Mouse (Mus musculus) ES-Bruce4 (cell line): ENCODE results near the gene Cux1. TPM values are rescaled to one million over a fixed set of nuclear protein-coding genes. Genes with fewer than 3 reads are reported as not detected.

Experiments used
- H3K27ac ChIP-seq: 2 replicates; pipeline ENCODE4 v1.5.1; 2012; ENCODE audit warnings: low read length, inconsistent platforms; ENCODE audit not compliant: insufficient read depth
- H3K27me3 ChIP-seq: 2 replicates; pipeline ENCODE4 v1.6.1; 2012; ENCODE audit warnings: mild to moderate bottlenecking, low read length, inconsistent platforms; ENCODE audit not compliant: control insufficient read depth, poor library complexity, insufficient read depth, severe bottlenecking
- H3K36me3 ChIP-seq: 2 replicates; pipeline ENCODE4 v1.6.1; 2012; ENCODE audit warnings: inconsistent platforms, mild to moderate bottlenecking, low read length, moderate library complexity; ENCODE audit not compliant: control insufficient read depth, poor library complexity, insufficient read depth, severe bottlenecking
- H3K4me1 ChIP-seq: one replicate; pipeline ENCODE4 v1.8.1; 2011; ENCODE audit warnings: low read length; ENCODE audit not compliant: control insufficient read depth, insufficient read depth
- H3K4me3 ChIP-seq: 2 replicates; pipeline ENCODE4 v1.5.1; 2011; ENCODE audit warnings: low read depth, mild to moderate bottlenecking, low read length
- H3K9ac ChIP-seq: 2 replicates; pipeline ENCODE4 v1.6.1; 2012; ENCODE audit warnings: low read depth, mild to moderate bottlenecking, inconsistent platforms; ENCODE audit not compliant: poor library complexity, severe bottlenecking
- H3K9me3 ChIP-seq: replicated peaks from 2 replicates; pipeline ENCODE4 v1.6.1; 2012; ENCODE audit warnings: mild to moderate bottlenecking, low read length, inconsistent platforms; ENCODE audit not compliant: control insufficient read depth, poor library complexity, insufficient read depth, severe bottlenecking
- CTCF ChIP-seq: IDR thresholded peaks from one replicate; pipeline ENCODE4 v1.8.1; 2011; ENCODE audit warnings: low read depth, low read length
- EP300 ChIP-seq: IDR thresholded peaks from 2 replicates; pipeline ENCODE4 v1.6.1; 2011; ENCODE audit warnings: low read depth, low read length; ENCODE audit not compliant: insufficient read depth
- POLR2A ChIP-seq: IDR thresholded peaks from one replicate; pipeline ENCODE4 v1.8.1; 2011; ENCODE audit warnings: low read length; ENCODE audit not compliant: insufficient read depth
- polyA plus RNA-seq: library from polyadenylated mRNA; stranded (reverse); fragments of >200 nt; gene quantifications from 2 replicates; pipeline ENCODE4 v1.2.4, GENCODE M21; 2011; ENCODE audit warnings: low read depth; ENCODE audit not compliant: missing spikeins, insufficient read depth, insufficient read length

Gene Cux1
- polyA plus RNA-seq, 1 experiment, result 37.0 TPM

GRCm38 (mm10) chr5:136445967-136446366, 121.3 kb downstream of the Cux1 start:
- no peaks in the 10 kb centered on the region for H3K4me1 ChIP-seq
- no peak overlapping the region for H3K27ac ChIP-seq
- no peaks in the 10 kb centered on the region for H3K36me3 ChIP-seq
- no peaks in the 10 kb centered on the region for H3K9me3 ChIP-seq
- no peak overlapping the region for H3K9ac ChIP-seq
- no peak overlapping the region for H3K4me3 ChIP-seq
- H3K27me3 ChIP-seq, result no peaks in the 10 kb centered on the region
- TF ChIP-seq EP300, result no peak

- Histone ChIP-seq H3K4me3 (no peak overlapping the region), H3K9me3 (no peaks in the 10 kb centered on the region), H3K9ac (no peak overlapping the region), H3K27me3 (no peaks in the 10 kb centered on the region), H3K27ac (no peak overlapping the region), H3K36me3 (no peaks in the 10 kb centered on the region), H3K4me1 (no peaks in the 10 kb centered on the region)
- TF ChIP-seq EP300, result no peak
- TF ChIP-seq POLR2A, result no peak
- no peak for TF ChIP-seq CTCF
Observed at GRCm38 (mm10) chr5:136442238-136443187, 124.8 kb downstream of the Cux1 start.

GRCm38 (mm10) chr5:136429647-136430046, 137.6 kb downstream of the Cux1 start:
- no peaks in the 10 kb centered on the region for H3K4me1 ChIP-seq
- TF ChIP-seq EP300 (no peak), CTCF (no peak), POLR2A (no peak)
- no peaks in the 10 kb centered on the region for H3K27me3 ChIP-seq
- H3K9ac ChIP-seq, result no peak overlapping the region
- no peak overlapping the region for H3K27ac ChIP-seq
- H3K9me3 ChIP-seq, result no peaks in the 10 kb centered on the region
- H3K36me3 ChIP-seq, result no peaks in the 10 kb centered on the region
- H3K4me3 ChIP-seq, result no peak overlapping the region

- Histone ChIP-seq H3K4me1 (no peaks in the 10 kb centered on the region), H3K4me3 (no peak overlapping the region), H3K9ac (no peak overlapping the region), H3K27ac (no peak overlapping the region), H3K9me3 (no peaks in the 10 kb centered on the region), H3K36me3 (no peaks in the 10 kb centered on the region), H3K27me3 (no peaks in the 10 kb centered on the region)
- TF ChIP-seq POLR2A, result no peak
- TF ChIP-seq CTCF, result no peak
- no peak for TF ChIP-seq EP300
Observed at GRCm38 (mm10) chr5:136428498-136429060, 138.7 kb downstream of the Cux1 start.

- H3K4me3 ChIP-seq, result no peak overlapping the region
- H3K9me3 ChIP-seq, result no peaks in the 10 kb centered on the region
- H3K36me3 ChIP-seq, result no peaks in the 10 kb centered on the region
- no peak overlapping the region for H3K27ac ChIP-seq
- no peak for TF ChIP-seq EP300
- TF ChIP-seq POLR2A, result no peak
- no peak for TF ChIP-seq CTCF
- no peak overlapping the region for H3K9ac ChIP-seq
- no peaks in the 10 kb centered on the region for H3K4me1 ChIP-seq
- H3K27me3 ChIP-seq, result no peaks in the 10 kb centered on the region
Observed at GRCm38 (mm10) chr5:136427772-136428497, 139.4 kb downstream of the Cux1 start.
